Mouse (Mus musculus): ENCODE measurements at regions not wholly inside any gene's neighbourhood (a gene's known extent, or its start where the extent isn't known, plus 50 kb on each side); places are given as distances from the start of the nearest gene placed in this dataset.
"Not testable (repeated sequence)": the region's sequence is repeated elsewhere in the genome, so short reads cannot be mapped to it uniquely, and the experiment has no call there.

- no peak for ATAC-seq (ENCODE audit: insufficient read depth)
- no peaks in the 10 kb centered on the region for H3K4me1 ChIP-seq (replicated peaks)
Measured at GRCm38 (mm10) chr14:48800857-48801256, 127.2 kb upstream of the Otx2 start.

GRCm38 (mm10) chr14:48800100-48800449, 126.5 kb upstream of the Otx2 start:
- Histone ChIP-seq H3K4me2 (no peak overlapping the region), H3K27me3 (no peaks in the 10 kb centered on the region), H3K9me3 (replicated peaks) (no peaks in the 10 kb centered on the region), H3K36me3 (replicated peaks) (no peaks in the 10 kb centered on the region), H3K9ac (no peak overlapping the region), H3K27ac (replicated peaks) (no peak overlapping the region), H3K4me3 (replicated peaks) (no peak overlapping the region), H3K4me1 (replicated peaks) (no peaks in the 10 kb centered on the region)
- no peak for ATAC-seq (ENCODE audit: insufficient read depth)
- WGBS (ENCODE audit: insufficient replicate concordance): 56% methylated on average over 4 of the region's 4 CpGs

More at GRCm38 (mm10) chr14:48800857-48801256, 127.2 kb upstream of the Otx2 start:
- no peak overlapping the region for H3K9ac ChIP-seq
- H3K27ac ChIP-seq (replicated peaks): no peak overlapping the region
- no peaks in the 10 kb centered on the region for H3K36me3 ChIP-seq (replicated peaks)
- no peaks in the 10 kb centered on the region for H3K27me3 ChIP-seq
- 24% methylated on average over 5 of the region's 5 CpGs for WGBS (ENCODE audit: insufficient replicate concordance)
- H3K4me2 ChIP-seq: no peak overlapping the region
- no peaks in the 10 kb centered on the region for H3K9me3 ChIP-seq (replicated peaks)
- no peak overlapping the region for H3K4me3 ChIP-seq (replicated peaks)

GRCm38 (mm10) chr14:48799442-48800099, 126.0 kb upstream of the Otx2 start:
- no peak overlapping the region for H3K4me3 ChIP-seq (replicated peaks)
- H3K9ac ChIP-seq: no peak overlapping the region
- no peaks in the 10 kb centered on the region for H3K9me3 ChIP-seq (replicated peaks)
- H3K36me3 ChIP-seq (replicated peaks): no peaks in the 10 kb centered on the region
- ATAC-seq (ENCODE audit: insufficient read depth): no peak
- H3K4me2 ChIP-seq: no peak overlapping the region
- H3K27ac ChIP-seq (replicated peaks): no peak overlapping the region
- no peaks in the 10 kb centered on the region for H3K4me1 ChIP-seq (replicated peaks)
- no peaks in the 10 kb centered on the region for H3K27me3 ChIP-seq
- 63% methylated on average over 10 of the region's 10 CpGs for WGBS (ENCODE audit: insufficient replicate concordance)

GRCm38 (mm10) chr14:48791507-48791906, 117.9 kb upstream of the Otx2 start:
- no peaks in the 10 kb centered on the region for H3K9me3 ChIP-seq (replicated peaks)
- H3K27ac ChIP-seq (replicated peaks): no peak overlapping the region
- no peak overlapping the region for H3K4me2 ChIP-seq
- no peaks in the 10 kb centered on the region for H3K27me3 ChIP-seq
- no peak overlapping the region for H3K9ac ChIP-seq
- ATAC-seq (ENCODE audit: insufficient read depth): no peak
- no peaks in the 10 kb centered on the region for H3K36me3 ChIP-seq (replicated peaks)
- 51% methylated on average over 5 of the region's 5 CpGs for WGBS (ENCODE audit: insufficient replicate concordance)
- no peaks in the 10 kb centered on the region for H3K4me1 ChIP-seq (replicated peaks)
- no peak overlapping the region for H3K4me3 ChIP-seq (replicated peaks)

GRCm38 (mm10) chr14:48779327-48779726, 105.7 kb upstream of the Otx2 start:
- no peaks in the 10 kb centered on the region for H3K27me3 ChIP-seq
- H3K4me3 ChIP-seq (replicated peaks): no peak overlapping the region
- no peaks in the 10 kb centered on the region for H3K36me3 ChIP-seq (replicated peaks)
- H3K4me2 ChIP-seq: no peak overlapping the region
- H3K27ac ChIP-seq (replicated peaks): no peak overlapping the region
- no peak for ATAC-seq (ENCODE audit: insufficient read depth)
- 43% methylated on average over 1 of the region's 1 CpGs for WGBS (ENCODE audit: insufficient replicate concordance)
- H3K9me3 ChIP-seq (replicated peaks): no peaks in the 10 kb centered on the region
- H3K4me1 ChIP-seq (replicated peaks): no peaks in the 10 kb centered on the region
- no peak overlapping the region for H3K9ac ChIP-seq

- Histone ChIP-seq H3K27ac (replicated peaks) (no peak overlapping the region), H3K9me3 (replicated peaks) (no peaks in the 10 kb centered on the region), H3K4me3 (replicated peaks) (no peak overlapping the region), H3K36me3 (replicated peaks) (no peaks in the 10 kb centered on the region), H3K27me3 (no peaks in the 10 kb centered on the region), H3K4me1 (replicated peaks) (no peaks in the 10 kb centered on the region), H3K9ac (no peak overlapping the region), H3K4me2 (no peak overlapping the region)
- ATAC-seq (ENCODE audit: insufficient read depth): no peak
- 72% methylated on average over 9 of the region's 9 CpGs for WGBS (ENCODE audit: insufficient replicate concordance)
Measured at GRCm38 (mm10) chr14:48770832-48771231, 97.2 kb upstream of the Otx2 start.

GRCm38 (mm10) chr14:48762691-48763090, 89.1 kb upstream of the Otx2 start:
- Histone ChIP-seq H3K27ac (replicated peaks) (no peak overlapping the region), H3K36me3 (replicated peaks) (no peaks in the 10 kb centered on the region), H3K9me3 (replicated peaks) (no peaks in the 10 kb centered on the region), H3K4me2 (no peak overlapping the region), H3K9ac (no peak overlapping the region), H3K27me3 (no peaks in the 10 kb centered on the region), H3K4me3 (replicated peaks) (no peak overlapping the region), H3K4me1 (replicated peaks) (no peaks in the 10 kb centered on the region)
- ATAC-seq (ENCODE audit: insufficient read depth): no peak
- WGBS (ENCODE audit: insufficient replicate concordance): 61% methylated on average over 5 of the region's 5 CpGs

- Histone ChIP-seq H3K36me3 (replicated peaks) (no peaks in the 10 kb centered on the region), H3K9ac (no peak overlapping the region), H3K27me3 (no peaks in the 10 kb centered on the region), H3K9me3 (replicated peaks) (no peaks in the 10 kb centered on the region), H3K4me2 (no peak overlapping the region), H3K27ac (replicated peaks) (no peak overlapping the region), H3K4me1 (replicated peaks) (no peaks in the 10 kb centered on the region), H3K4me3 (replicated peaks) (no peak overlapping the region)
- no peak for ATAC-seq (ENCODE audit: insufficient read depth)
- 59% methylated on average over 7 of the region's 7 CpGs for WGBS (ENCODE audit: insufficient replicate concordance)
Measured at GRCm38 (mm10) chr14:48761002-48761648, 87.5 kb upstream of the Otx2 start.

GRCm38 (mm10) chr14:48755096-48755495, 81.5 kb upstream of the Otx2 start:
- not testable (repeated sequence) for H3K27ac ChIP-seq (replicated peaks); H3K4me2 ChIP-seq; H3K36me3 ChIP-seq (replicated peaks); H3K4me3 ChIP-seq (replicated peaks); H3K4me1 ChIP-seq (replicated peaks); H3K9ac ChIP-seq; ATAC-seq (ENCODE audit: insufficient read depth); H3K9me3 ChIP-seq (replicated peaks)
- peaks cover 17% of the 10 kb centered on the region; the same call in 1 of the 2 replicates for H3K27me3 ChIP-seq
- 74% methylated on average over 5 of the region's 5 CpGs for WGBS (ENCODE audit: insufficient replicate concordance)

- ATAC-seq (ENCODE audit: insufficient read depth): no peak
- no peaks in the 10 kb centered on the region for H3K4me1 ChIP-seq (replicated peaks)
- H3K36me3 ChIP-seq (replicated peaks): no peaks in the 10 kb centered on the region
- H3K27me3 ChIP-seq: peaks cover 17% of the 10 kb centered on the region; the same call in 1 of the 2 replicates
- no peak overlapping the region for H3K27ac ChIP-seq (replicated peaks)
- WGBS (ENCODE audit: insufficient replicate concordance): 43% methylated on average over 11 of the region's 11 CpGs
- no peak overlapping the region for H3K4me3 ChIP-seq (replicated peaks)
- no peaks in the 10 kb centered on the region for H3K9me3 ChIP-seq (replicated peaks)
- H3K4me2 ChIP-seq: no peak overlapping the region
- no peak overlapping the region for H3K9ac ChIP-seq
Measured at GRCm38 (mm10) chr14:48754080-48754720, 80.6 kb upstream of the Otx2 start.

GRCm38 (mm10) chr14:48753517-48754079, 80.0 kb upstream of the Otx2 start:
- 54% methylated on average over 10 of the region's 10 CpGs for WGBS (ENCODE audit: insufficient replicate concordance)
- H3K9ac ChIP-seq: no peak overlapping the region
- no peaks in the 10 kb centered on the region for H3K36me3 ChIP-seq (replicated peaks)
- ATAC-seq (ENCODE audit: insufficient read depth): no peak
- no peak overlapping the region for H3K4me3 ChIP-seq (replicated peaks)
- H3K27me3 ChIP-seq: peaks cover 17% of the 10 kb centered on the region; the same call in 1 of the 2 replicates
- no peaks in the 10 kb centered on the region for H3K9me3 ChIP-seq (replicated peaks)
- no peaks in the 10 kb centered on the region for H3K4me1 ChIP-seq (replicated peaks)
- H3K4me2 ChIP-seq: no peak overlapping the region
- H3K27ac ChIP-seq (replicated peaks): no peak overlapping the region

All from liver, embryonic 15.5 days (tissue).